Mouse (Mus musculus): ENCODE measurements around the gene Hlcs.

- no peak for TF ChIP-seq CTCF (IDR thresholded peaks at IDR 0.05; ENCODE audit: low read depth, low read length)
- TF ChIP-seq TAL1 (conservative IDR thresholded peaks at IDR 0.05; ENCODE audit: low read depth, low read length): no peak
- no peak for TF ChIP-seq GATA1 (IDR thresholded peaks at IDR 0.05; ENCODE audit: borderline replicate concordance, low read length)
These were observed 52.3 kb downstream of the Hlcs start for GRCm38 (mm10) chr16:94260938-94261630.

All from G1E (cell line).